Mouse (Mus musculus) forebrain, embryonic 16.5 days (tissue): ENCODE measurements around the gene Slc39a8. TPM values are rescaled to one million over a fixed set of nuclear protein-coding genes. Genes with fewer than 3 reads are reported as not detected.

Experiments used
- ATAC-seq: fragments of 200-750 bp; cut with Nextera tagmentation; 2 replicates; pipeline ENCODE4 v1.8.0; 2017; ENCODE audit warnings: mild to moderate bottlenecking, moderate library complexity
- H3K27ac ChIP-seq: fragments of 300-500 bp; sonication (generic); 2 replicates; pipeline ENCODE4 v1.5.1; 2014; ENCODE audit warnings: low read length, control low read depth
- H3K27me3 ChIP-seq: fragments of 300-500 bp; sonication (generic); replicated peaks from 2 replicates; pipeline ENCODE4 v1.6.1; 2014; ENCODE audit warnings: low read length; ENCODE audit not compliant: control insufficient read depth, insufficient read depth
- H3K36me3 ChIP-seq: fragments of 300-500 bp; sonication (generic); 2 replicates; pipeline ENCODE4 v1.6.1; 2014; ENCODE audit not compliant: control insufficient read depth, insufficient read depth
- H3K4me1 ChIP-seq: fragments of 300-500 bp; sonication (generic); replicated peaks from 2 replicates; pipeline ENCODE4 v1.6.1; 2014; ENCODE audit warnings: low read length; ENCODE audit not compliant: control insufficient read depth, insufficient read depth
- H3K4me2 ChIP-seq: fragments of 300-500 bp; sonication (generic); 2 replicates; pipeline ENCODE4 v1.6.1; 2014; ENCODE audit warnings: mild to moderate bottlenecking, low read length, control low read depth
- H3K4me3 ChIP-seq: fragments of 300-500 bp; sonication (generic); replicated peaks from 2 replicates; pipeline ENCODE4 v1.5.1; 2014; ENCODE audit warnings: mild to moderate bottlenecking, low read length, control low read depth
- H3K9ac ChIP-seq: fragments of 300-500 bp; sonication (generic); replicated peaks from 2 replicates; pipeline ENCODE4 v1.6.1; 2014; ENCODE audit warnings: low read depth, low read length, control low read depth
- H3K9me3 ChIP-seq: fragments of 300-500 bp; sonication (generic); 2 replicates; pipeline ENCODE4 v1.6.1; 2016; ENCODE audit warnings: low read length; ENCODE audit not compliant: control insufficient read depth
- WGBS: fragments of 180-500 bp; shearing (Covaris S2); extraction: QIAGEN DNeasy Blood & Tissue Kit; methylation state at CpG from one replicate; pipeline ENCODE4 v1.1.7; 2014; 5-methylcytosine and 5-hydroxymethylcytosine counted together
- polyA plus RNA-seq: library from polyadenylated mRNA; unstranded; fragments of >200 nt; fragmentation: Nextera tagmentation; extraction: Ambion mirVana; gene quantifications from 2 replicates; pipeline ENCODE4 v1.2.1, GENCODE M21; 2015

Slc39a8 gene
- polyA plus RNA-seq, 1 experiment from 2014 or later, result 8.7 TPM

GRCm38 (mm10) chr3:135857134-135857533 lies 32.1 kb downstream of the Slc39a8 start:
- Histone ChIP-seq H3K4me2 (no peak overlapping the region), H3K27ac (no peak overlapping the region), H3K9ac (no peak overlapping the region), H3K4me3 (no peak overlapping the region), H3K36me3 (no peaks in the 10 kb centered on the region), H3K27me3 (no peaks in the 10 kb centered on the region), H3K9me3 (no peaks in the 10 kb centered on the region), H3K4me1 (no peaks in the 10 kb centered on the region)
- 36% methylated on average over 5 of the region's 5 CpGs for WGBS
- ATAC-seq, result no peak

DNA sequence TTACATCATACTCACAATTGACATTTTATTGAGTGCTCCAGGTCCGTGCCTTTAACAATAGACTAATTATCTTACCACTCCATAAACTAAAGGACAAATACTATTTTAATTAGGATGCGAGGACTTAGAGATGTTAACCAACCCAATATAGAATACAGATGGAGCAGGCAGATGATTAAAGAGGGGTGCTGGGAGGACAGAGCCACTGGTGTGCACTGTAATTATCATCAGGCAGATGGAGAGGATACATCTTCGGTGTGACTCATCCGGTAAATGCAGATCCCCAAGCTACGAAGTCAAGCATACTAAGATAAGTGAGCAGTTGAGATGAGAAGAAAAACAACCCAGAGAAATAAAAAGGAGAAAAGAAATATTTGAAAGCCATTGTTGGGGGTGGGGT lies 34.4 kb downstream of the Slc39a8 start:
- Histone ChIP-seq H3K9me3 (no peaks in the 10 kb centered on the region), H3K27ac (no peak overlapping the region), H3K4me1 (no peaks in the 10 kb centered on the region), H3K4me3 (no peak overlapping the region), H3K27me3 (no peaks in the 10 kb centered on the region), H3K9ac (no peak overlapping the region), H3K4me2 (no peak overlapping the region), H3K36me3 (no peaks in the 10 kb centered on the region)
- ATAC-seq, result no peak
- 72% methylated on average over 5 of the region's 5 CpGs for WGBS

DNA sequence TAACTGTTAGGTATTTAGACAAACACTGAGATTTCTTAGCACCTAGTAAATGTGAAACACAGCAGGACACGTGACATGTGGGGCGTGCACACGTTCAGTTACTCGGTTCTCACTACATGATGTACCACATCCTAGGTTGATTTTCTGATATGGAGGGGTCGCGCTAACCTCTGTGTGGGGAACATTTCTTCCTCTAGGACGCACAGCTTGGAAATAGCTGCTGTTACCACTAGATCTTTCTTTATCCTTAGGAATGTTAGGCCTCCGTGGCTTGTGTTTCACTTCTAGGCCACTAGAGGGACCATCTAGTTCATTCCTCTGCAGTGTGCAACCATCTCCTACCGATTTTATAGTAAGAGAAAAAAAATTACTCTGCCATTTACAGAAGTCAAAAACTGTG lies 37.7 kb downstream of the Slc39a8 start:
- H3K4me3 ChIP-seq, result no peak overlapping the region
- no peak overlapping the region for H3K9ac ChIP-seq
- no peaks in the 10 kb centered on the region for H3K27me3 ChIP-seq
- 49% methylated on average over 9 of the region's 9 CpGs for WGBS
- peak; percentile 84 for ATAC-seq
- no peaks in the 10 kb centered on the region for H3K36me3 ChIP-seq
- no peak overlapping the region for H3K4me2 ChIP-seq
- no peaks in the 10 kb centered on the region for H3K4me1 ChIP-seq
- no peak overlapping the region for H3K27ac ChIP-seq
- H3K9me3 ChIP-seq, result no peaks in the 10 kb centered on the region

DNA sequence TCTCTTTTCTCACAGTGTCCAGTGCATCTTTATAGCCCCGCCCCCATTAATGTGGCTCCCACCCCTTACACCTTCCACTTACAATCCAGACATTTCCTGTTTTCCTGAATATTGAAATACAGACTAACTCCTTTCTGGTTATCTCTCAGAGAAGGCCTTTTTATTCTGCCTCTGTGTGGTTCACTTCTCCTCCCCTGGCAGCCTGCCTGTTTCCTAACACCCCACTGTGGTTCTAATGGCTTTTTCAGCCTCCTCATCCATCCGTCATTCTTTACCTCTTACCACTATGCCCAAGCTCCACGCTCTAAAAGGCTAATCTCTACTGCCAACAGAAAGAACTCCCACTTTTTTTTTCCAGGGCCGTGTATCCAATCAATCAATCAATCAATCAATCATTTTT lies 44.0 kb downstream of the Slc39a8 start:
- H3K27ac ChIP-seq, result no peak overlapping the region
- no peaks in the 10 kb centered on the region for H3K36me3 ChIP-seq
- H3K9me3 ChIP-seq, result no peaks in the 10 kb centered on the region
- no peaks in the 10 kb centered on the region for H3K27me3 ChIP-seq
- H3K4me1 ChIP-seq, result no peaks in the 10 kb centered on the region
- H3K9ac ChIP-seq, result no peak overlapping the region
- H3K4me2 ChIP-seq, result no peak overlapping the region
- no peak for ATAC-seq
- no peak overlapping the region for H3K4me3 ChIP-seq
- WGBS, result 60% methylated on average over 4 of the region's 4 CpGs

GRCm38 (mm10) chr3:135872325-135872724 lies 47.2 kb downstream of the Slc39a8 start:
- Histone ChIP-seq H3K27ac (no peak overlapping the region), H3K36me3 (no peaks in the 10 kb centered on the region), H3K4me1 (no peaks in the 10 kb centered on the region), H3K9me3 (no peaks in the 10 kb centered on the region), H3K9ac (no peak overlapping the region), H3K27me3 (no peaks in the 10 kb centered on the region), H3K4me3 (no peak overlapping the region), H3K4me2 (no peak overlapping the region)
- no peak for ATAC-seq
- 87% methylated on average over 5 of the region's 5 CpGs for WGBS

DNA sequence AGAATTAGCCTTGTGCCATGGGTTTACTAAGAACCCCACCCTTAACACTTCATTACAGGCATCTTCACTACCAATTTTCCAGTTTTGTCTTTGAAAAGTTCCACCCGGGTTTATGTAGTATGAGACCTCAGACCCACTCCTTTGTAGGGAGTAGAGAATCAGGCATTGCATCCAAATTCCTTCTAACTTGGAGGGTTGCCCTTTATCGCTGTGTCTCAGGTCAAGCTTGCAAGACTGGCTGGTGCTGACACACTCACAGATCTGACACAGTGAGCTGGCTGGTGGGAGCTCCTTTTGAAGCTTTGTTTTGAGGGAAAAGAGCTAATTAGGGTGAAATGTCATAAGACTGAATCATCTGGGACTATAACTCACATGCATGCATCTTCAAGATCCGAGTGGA lies 48.5 kb downstream of the Slc39a8 start:
- Histone ChIP-seq H3K27me3 (no peaks in the 10 kb centered on the region), H3K9ac (no peak overlapping the region), H3K9me3 (no peaks in the 10 kb centered on the region), H3K4me1 (no peaks in the 10 kb centered on the region), H3K4me3 (no peak overlapping the region), H3K27ac (no peak overlapping the region), H3K36me3 (no peaks in the 10 kb centered on the region), H3K4me2 (no peak overlapping the region)
- no peak for ATAC-seq
- WGBS, result 75% methylated on average over 3 of the region's 3 CpGs

DNA sequence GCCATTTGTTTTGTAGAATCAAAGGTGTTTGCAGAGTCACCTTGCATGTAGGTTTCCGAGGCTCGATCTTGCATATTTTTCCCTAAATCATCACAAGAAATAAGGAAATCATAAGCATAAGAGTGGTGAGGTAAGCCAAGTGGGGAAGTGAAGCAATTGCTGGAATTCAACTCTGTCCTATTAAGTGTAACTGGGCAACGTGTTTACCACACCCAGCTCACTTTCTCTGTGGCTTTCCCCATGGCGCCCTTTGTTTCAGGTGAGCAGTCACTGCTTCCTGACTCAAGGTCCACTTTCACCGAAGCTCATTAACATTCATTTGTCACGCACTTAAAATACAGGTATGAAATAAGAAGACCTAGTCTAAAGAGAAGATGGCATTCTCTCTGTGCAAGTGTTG lies 53.0 kb downstream of the Slc39a8 start:
- no peaks in the 10 kb centered on the region for H3K9me3 ChIP-seq
- 92% methylated on average over 6 of the region's 6 CpGs for WGBS
- no peak overlapping the region for H3K4me2 ChIP-seq
- no peaks in the 10 kb centered on the region for H3K36me3 ChIP-seq
- no peaks in the 10 kb centered on the region for H3K27me3 ChIP-seq
- no peak overlapping the region for H3K9ac ChIP-seq
- H3K4me3 ChIP-seq, result no peak overlapping the region
- ATAC-seq, result no peak
- no peaks in the 10 kb centered on the region for H3K4me1 ChIP-seq
- no peak overlapping the region for H3K27ac ChIP-seq

- no peak overlapping the region for H3K4me2 ChIP-seq
- H3K27ac ChIP-seq, result no peak overlapping the region
- H3K4me3 ChIP-seq, result no peak overlapping the region
- no peaks in the 10 kb centered on the region for H3K9me3 ChIP-seq
- H3K9ac ChIP-seq, result no peak overlapping the region
- peak; percentile 21 for ATAC-seq
- no peaks in the 10 kb centered on the region for H3K27me3 ChIP-seq
- H3K4me1 ChIP-seq, result peaks cover 9% of the 10 kb centered on the region
- 68% methylated on average over 12 of the region's 12 CpGs for WGBS
- no peaks in the 10 kb centered on the region for H3K36me3 ChIP-seq
These were observed 61.0 kb downstream of the Slc39a8 start for GRCm38 (mm10) chr3:135885927-135886658.

GRCm38 (mm10) chr3:135886659-135887027 lies 61.6 kb downstream of the Slc39a8 start:
- Histone ChIP-seq H3K9me3 (no peaks in the 10 kb centered on the region), H3K4me1 (peaks cover 9% of the 10 kb centered on the region), H3K4me2 (no peak overlapping the region), H3K4me3 (no peak overlapping the region), H3K27ac (no peak overlapping the region), H3K27me3 (no peaks in the 10 kb centered on the region), H3K36me3 (no peaks in the 10 kb centered on the region), H3K9ac (no peak overlapping the region)
- peak; percentile 41 for ATAC-seq
- WGBS, result 27% methylated on average over 12 of the region's 12 CpGs
